Mouse (Mus musculus) intestine, postnatal 0 days (tissue): ENCODE measurements around the gene Ccdc182. TPM values are rescaled to one million over a fixed set of nuclear protein-coding genes. Genes with fewer than 3 reads are reported as not detected.

Experiments
- ATAC-seq: fragments of 200-750 bp; cut with Nextera tagmentation; 2 replicates; pipeline ENCODE4 v1.8.0; 2017; ENCODE audit warnings: mild to moderate bottlenecking, moderate TSS enrichment, moderate library complexity
- H3K27ac ChIP-seq: fragments of 300-500 bp; sonication (generic); 2 replicates; pipeline ENCODE4 v1.5.1; 2014; ENCODE audit warnings: mild to moderate bottlenecking, low read depth, low read length, moderate library complexity
- H3K27me3 ChIP-seq: fragments of 300-500 bp; sonication (generic); replicated peaks from 2 replicates; pipeline ENCODE4 v1.6.1; 2014; ENCODE audit warnings: low read length, mixed read lengths; ENCODE audit not compliant: control insufficient read depth, insufficient read depth
- H3K36me3 ChIP-seq: fragments of 300-500 bp; sonication (generic); 2 replicates; pipeline ENCODE4 v1.6.1; 2014; ENCODE audit warnings: mild to moderate bottlenecking, moderate library complexity; ENCODE audit not compliant: control insufficient read depth, insufficient read depth
- H3K4me1 ChIP-seq: fragments of 300-500 bp; sonication (generic); replicated peaks from 2 replicates; pipeline ENCODE4 v1.6.1; 2014; ENCODE audit warnings: antibody characterized with exemption, low read length, mixed read lengths; ENCODE audit not compliant: control insufficient read depth, insufficient read depth
- H3K4me2 ChIP-seq: fragments of 300-500 bp; sonication (generic); replicated peaks from 2 replicates; pipeline ENCODE4 v1.6.1; 2014; ENCODE audit warnings: low read depth, mild to moderate bottlenecking, moderate library complexity
- H3K4me3 ChIP-seq: fragments of 300-500 bp; sonication (generic); 2 replicates; pipeline ENCODE4 v1.5.1; 2014; ENCODE audit warnings: low read depth, low read length
- H3K9ac ChIP-seq: fragments of 300-500 bp; sonication (generic); 2 replicates; pipeline ENCODE4 v1.6.1; 2014; ENCODE audit warnings: mild to moderate bottlenecking, low read depth, low read length
- H3K9me3 ChIP-seq: fragments of 300-500 bp; sonication (generic); 2 replicates; pipeline ENCODE4 v1.6.1; 2016; ENCODE audit warnings: mixed run types; ENCODE audit not compliant: control insufficient read depth
- CTCF ChIP-seq: sonication (generic); IDR thresholded peaks from 2 replicates; pipeline ENCODE4 v1.5.1; 2016; ENCODE audit warnings: low read depth, mild to moderate bottlenecking, control low read depth, antibody characterized with exemption, moderate library complexity
- WGBS: fragments of 180-500 bp; shearing (Covaris S2); extraction: QIAGEN DNeasy Blood & Tissue Kit; methylation state at CpG from one replicate; pipeline ENCODE4 v1.1.7; 2014; 5-methylcytosine and 5-hydroxymethylcytosine counted together
- polyA plus RNA-seq: library from polyadenylated mRNA; unstranded; fragments of >200 nt; fragmentation: Nextera tagmentation; extraction: Ambion mirVana; gene quantifications from 2 replicates; pipeline ENCODE4 v1.2.1, GENCODE M21; 2015

Gene Ccdc182
- polyA plus RNA-seq, 1 experiment from 2014 or later: not detected

DNA sequence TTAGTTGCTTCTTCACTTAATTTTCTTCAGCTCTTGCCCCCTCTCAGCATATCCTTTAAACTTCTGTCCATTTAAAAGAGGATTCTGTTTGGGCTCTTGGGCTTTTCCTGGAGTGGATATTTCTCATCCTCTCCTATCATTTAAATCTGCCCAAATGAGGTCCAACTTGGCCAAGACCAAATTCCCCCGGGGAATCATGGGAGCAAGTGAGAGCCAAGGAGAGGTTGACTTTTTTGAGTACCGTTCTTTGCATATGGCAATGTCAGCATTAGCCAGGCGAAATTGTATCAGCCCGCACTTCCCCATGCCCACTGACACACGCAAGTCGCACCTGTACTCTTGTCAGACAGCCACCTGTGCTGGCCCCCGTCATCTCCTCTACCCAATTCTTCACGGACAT is 37.9 kb downstream of the Ccdc182 start:
- no peaks in the 10 kb centered on the region for H3K27me3 ChIP-seq
- no peak for ATAC-seq
- no peaks in the 10 kb centered on the region for H3K36me3 ChIP-seq
- H3K27ac ChIP-seq: no peak overlapping the region
- no peaks in the 10 kb centered on the region for H3K9me3 ChIP-seq
- TF ChIP-seq CTCF: no peak
- H3K4me1 ChIP-seq: 0 out of 2 replicates have a peak, but pooled peaks cover 3% of the 10 kb centered on the region
- no peak overlapping the region for H3K9ac ChIP-seq
- no peak overlapping the region for H3K4me3 ChIP-seq
- 91% methylated on average over 8 of the region's 8 CpGs for WGBS
- no peak overlapping the region for H3K4me2 ChIP-seq

DNA sequence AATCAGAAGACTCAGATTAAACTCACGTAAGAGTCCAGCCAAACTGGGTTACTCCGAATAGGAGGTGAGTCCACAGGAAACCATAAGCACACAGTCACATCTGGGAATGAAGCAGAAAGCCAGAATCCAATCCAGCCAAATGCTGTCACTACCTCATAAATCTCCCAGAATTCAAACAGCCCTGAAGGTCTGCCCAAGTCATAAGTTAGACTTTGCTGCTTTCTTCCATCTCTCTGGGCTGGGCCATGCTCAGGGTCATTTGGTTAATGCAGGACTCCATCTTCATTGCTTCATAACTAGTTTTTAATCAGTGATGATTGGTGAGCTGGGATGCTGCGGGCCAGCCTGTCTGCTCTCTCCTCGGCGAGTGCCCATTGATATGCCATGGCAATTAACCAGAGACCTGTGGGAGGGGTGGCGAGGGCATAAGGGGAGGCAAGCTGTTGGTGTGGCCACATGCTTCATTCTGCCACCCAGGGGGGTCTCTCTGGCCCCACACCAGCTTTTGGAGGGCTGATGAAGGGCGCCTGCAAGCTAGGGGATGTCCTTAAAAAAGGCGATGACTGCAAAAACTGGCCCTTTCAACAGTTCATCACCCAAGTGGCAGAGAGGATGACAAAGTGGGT is 38.6 kb downstream of the Ccdc182 start:
- 93% methylated on average over 8 of the region's 8 CpGs for WGBS
- H3K36me3 ChIP-seq: 0 out of 2 replicates have a peak, but pooled peaks cover 1% of the 10 kb centered on the region
- TF ChIP-seq CTCF: no peak
- no peak overlapping the region for H3K4me2 ChIP-seq
- H3K9me3 ChIP-seq: no peaks in the 10 kb centered on the region
- H3K27me3 ChIP-seq: no peaks in the 10 kb centered on the region
- H3K27ac ChIP-seq: no peak overlapping the region
- H3K9ac ChIP-seq: no peak overlapping the region
- ATAC-seq: no peak
- 0 out of 2 replicates have a peak, but pooled peaks cover 3% of the 10 kb centered on the region for H3K4me1 ChIP-seq
- no peak overlapping the region for H3K4me3 ChIP-seq

DNA sequence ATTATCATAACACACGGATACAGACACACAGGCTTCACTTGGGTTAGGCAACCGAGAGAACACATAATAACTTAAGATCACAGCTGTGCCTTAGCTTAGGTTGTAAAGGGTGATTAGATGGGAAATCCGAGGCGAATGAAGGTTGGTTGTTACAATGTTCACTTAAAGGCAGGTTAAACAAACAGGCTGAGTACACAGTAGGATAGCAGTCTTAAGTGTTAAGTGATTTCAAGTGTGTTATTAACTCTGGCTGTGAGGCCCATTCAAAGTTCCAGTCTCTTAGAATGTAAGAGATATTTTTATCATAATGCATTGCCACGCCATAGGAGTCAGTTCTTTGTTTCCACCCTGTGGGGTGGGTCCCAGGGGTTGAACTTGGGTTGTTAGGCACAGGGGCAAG is 41.0 kb downstream of the Ccdc182 start:
- H3K4me2 ChIP-seq: peak overlapping the region; percentile 32; the same call in 1 of the 2 replicates
- H3K27me3 ChIP-seq: no peaks in the 10 kb centered on the region
- H3K9ac ChIP-seq: no peak overlapping the region
- H3K27ac ChIP-seq: no peak overlapping the region
- no peaks in the 10 kb centered on the region for H3K9me3 ChIP-seq
- H3K36me3 ChIP-seq: peaks cover 8% of the 10 kb centered on the region
- ATAC-seq: peak; percentile 33; the same call in 1 of the 2 replicates
- WGBS: 24% methylated on average over 5 of the region's 5 CpGs
- 0 out of 2 replicates have a peak, but pooled peaks cover 3% of the 10 kb centered on the region for H3K4me1 ChIP-seq
- no peak overlapping the region for H3K4me3 ChIP-seq
- TF ChIP-seq CTCF: no peak

DNA sequence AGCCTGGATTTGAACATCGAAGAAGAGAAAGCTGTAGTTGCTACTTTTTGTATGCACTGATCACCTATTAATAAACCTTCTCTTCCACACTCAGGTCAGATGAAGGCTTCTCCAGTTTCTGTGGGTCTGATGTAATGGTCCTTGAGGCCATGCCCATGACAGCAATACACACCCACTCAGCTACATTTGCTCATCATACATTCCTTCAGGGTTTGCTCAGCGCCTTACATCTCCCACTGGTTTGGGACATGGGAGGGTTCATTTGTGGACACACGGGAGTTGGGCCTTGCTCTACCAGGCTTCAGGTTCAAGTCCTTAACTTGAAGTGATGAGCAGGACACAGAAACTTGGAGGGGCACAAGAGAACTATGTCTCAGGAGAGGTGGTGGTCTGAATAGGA is 44.1 kb downstream of the Ccdc182 start:
- Histone ChIP-seq H3K4me3 (no peak overlapping the region), H3K36me3 (peaks cover 11% of the 10 kb centered on the region), H3K27me3 (no peaks in the 10 kb centered on the region), H3K4me1 (0 out of 2 replicates have a peak, but pooled peaks cover 3% of the 10 kb centered on the region), H3K9ac (no peak overlapping the region), H3K27ac (no peak overlapping the region), H3K4me2 (no peak overlapping the region), H3K9me3 (no peaks in the 10 kb centered on the region)
- TF ChIP-seq CTCF: no peak
- no peak for ATAC-seq
- WGBS: 93% methylated on average over 3 of the region's 3 CpGs

Other genes starting within 250 kb of the Ccdc182 start
- gene Srsf1, start 246.7 kb upstream of the Ccdc182 start, polyA plus RNA-seq: 70.7 and 73.2 TPM in 2 replicates
- 16.8 and 18.7 TPM in 2 replicates for gene Vezf1, start 225.8 kb upstream of the Ccdc182 start, polyA plus RNA-seq
- 7.1 and 10.1 TPM in 2 replicates for gene Cuedc1, start 196.0 kb upstream of the Ccdc182 start, polyA plus RNA-seq
- gene Mrps23, start 89.7 kb upstream of the Ccdc182 start, polyA plus RNA-seq: 54.1 and 59.1 TPM in 2 replicates